Mouse (Mus musculus) adrenal gland, postnatal 14 days (tissue): Measurements from ENCODE around the gene Gm9803. TPM values are rescaled to one million over a fixed set of nuclear protein-coding genes. Genes with fewer than 3 reads are reported as not detected.
A peak's percentile ranks its signal among the peaks of the same experiment; 100 is the strongest.

Experiments
- DNase-seq: peaks from one replicate; pipeline ENCODE4 v3.0.0; 2021; ENCODE audit warnings: mixed read lengths
- total RNA-seq: library from RNA; stranded (reverse); gene quantifications from 2 replicates; pipeline ENCODE4 v1.2.3, GENCODE M21; 2021

Gm9803 gene
- total RNA-seq, 1 experiment from 2014 or later, result 19.7 TPM

DNA sequence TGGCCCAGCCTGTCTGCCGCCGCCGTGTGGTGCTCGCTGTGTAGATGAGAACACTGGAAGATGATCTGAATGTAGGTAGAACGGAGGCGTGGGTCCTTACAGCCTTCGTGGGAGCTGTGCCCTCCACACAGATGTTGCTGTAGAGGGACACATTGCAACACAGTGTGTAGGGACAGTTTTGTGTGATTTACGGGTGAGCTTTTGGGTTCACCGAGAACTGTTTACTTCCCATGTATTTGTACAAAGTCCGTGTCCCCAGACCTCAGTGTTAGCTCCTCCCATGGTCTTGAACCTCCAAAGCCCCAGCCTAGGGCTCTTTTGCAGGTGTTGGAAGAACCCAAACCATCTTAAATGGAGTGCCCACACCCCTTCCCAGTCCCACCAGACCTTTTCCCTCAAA lies 10.9 kb upstream of the Gm9803 start:
- DNase-seq, result no peak

DNA sequence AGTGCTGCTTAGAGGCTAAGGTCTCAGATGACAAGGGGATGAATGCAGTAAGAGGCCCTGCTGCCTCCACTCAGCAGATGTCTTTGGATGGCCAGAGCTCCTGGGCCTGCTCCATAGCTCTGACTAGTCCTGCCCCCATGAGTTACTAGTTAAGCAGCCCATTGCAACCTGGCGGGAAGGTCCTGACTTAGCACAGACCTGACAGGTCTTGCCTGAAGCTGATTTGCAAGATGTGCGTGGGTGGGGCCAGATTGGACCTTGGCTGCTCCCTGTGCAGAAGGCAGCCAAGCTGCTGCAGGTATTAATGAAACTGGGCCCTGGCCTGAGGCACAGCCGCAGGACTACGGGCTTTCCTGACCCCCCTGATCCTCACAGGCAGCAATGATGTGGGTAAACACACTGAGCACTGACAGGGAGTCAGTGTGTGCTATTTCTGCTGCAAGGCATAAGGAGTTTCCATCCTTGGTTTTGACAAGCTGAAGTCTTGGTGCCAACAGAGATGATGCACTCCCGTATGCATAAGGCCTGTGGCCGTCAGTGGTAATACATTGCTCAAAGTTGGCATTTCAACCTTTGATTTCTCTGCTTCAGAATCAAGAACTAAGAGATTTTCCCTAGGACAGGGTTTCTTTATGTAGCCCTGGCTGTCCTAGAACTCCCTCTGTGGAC lies 6.8 kb upstream of the Gm9803 start:
- peak; percentile 14 for DNase-seq

DNA sequence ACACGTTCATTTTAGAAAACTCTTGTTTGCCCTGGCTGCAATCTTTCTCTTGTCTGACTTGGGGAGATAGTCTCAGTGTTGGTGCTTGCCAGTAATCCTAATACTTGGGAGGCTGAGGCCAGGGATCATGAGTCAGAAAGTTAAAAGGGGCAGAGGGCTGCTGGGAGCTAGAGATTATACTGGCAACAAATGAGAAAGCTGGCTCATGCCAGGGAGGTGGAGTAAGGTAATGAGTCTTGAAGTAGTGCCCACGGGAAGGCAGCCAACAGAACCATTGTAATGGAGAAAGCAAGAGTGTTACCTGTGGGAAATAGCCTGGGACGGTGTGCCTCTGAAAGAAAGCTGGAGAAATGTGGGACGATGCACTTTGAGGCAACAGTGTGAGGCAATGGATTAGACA lies 6.0 kb upstream of the Gm9803 start:
- DNase-seq, result peak; percentile 49

DNA sequence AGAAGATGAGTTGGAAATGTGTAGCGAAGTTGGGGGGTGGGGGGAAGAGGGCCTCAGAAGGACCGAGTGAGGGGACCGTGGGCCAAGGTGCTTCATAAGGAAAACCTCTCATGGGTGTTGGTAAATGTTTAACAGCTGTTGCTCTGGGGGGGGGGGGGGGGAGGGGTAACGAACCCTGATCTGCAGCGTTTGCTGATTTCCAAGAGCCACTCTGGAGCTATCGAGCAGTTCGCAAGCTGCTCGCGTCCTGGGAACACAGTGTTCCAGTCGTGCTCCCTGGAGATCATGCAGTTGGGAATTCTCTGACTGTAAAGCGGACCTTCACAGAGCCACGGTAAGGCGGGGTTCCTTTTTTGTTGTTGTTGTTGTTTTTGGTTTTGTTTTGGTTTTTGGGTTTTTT lies 5.5 kb upstream of the Gm9803 start:
- DNase-seq, result peak; percentile 64

DNA sequence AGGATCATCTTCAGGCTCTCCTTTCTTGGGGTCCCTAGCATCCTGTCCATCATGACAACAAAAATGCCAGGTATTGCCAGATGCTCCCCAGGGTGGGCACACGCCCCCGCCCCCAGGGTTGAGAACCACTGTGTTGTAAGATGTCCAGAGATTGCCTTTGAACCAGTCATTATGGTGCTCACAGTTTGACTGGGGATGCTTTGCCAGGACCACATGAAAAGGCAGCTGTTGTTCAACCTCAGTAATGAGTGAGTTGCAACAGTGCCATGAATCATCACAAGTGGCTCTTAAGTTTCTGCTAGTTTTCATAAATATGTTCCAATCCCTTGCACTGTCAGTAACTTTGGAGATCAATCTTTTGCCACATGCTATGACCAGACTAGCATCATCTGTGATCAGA lies 3.9 kb upstream of the Gm9803 start:
- DNase-seq, result no peak

DNA sequence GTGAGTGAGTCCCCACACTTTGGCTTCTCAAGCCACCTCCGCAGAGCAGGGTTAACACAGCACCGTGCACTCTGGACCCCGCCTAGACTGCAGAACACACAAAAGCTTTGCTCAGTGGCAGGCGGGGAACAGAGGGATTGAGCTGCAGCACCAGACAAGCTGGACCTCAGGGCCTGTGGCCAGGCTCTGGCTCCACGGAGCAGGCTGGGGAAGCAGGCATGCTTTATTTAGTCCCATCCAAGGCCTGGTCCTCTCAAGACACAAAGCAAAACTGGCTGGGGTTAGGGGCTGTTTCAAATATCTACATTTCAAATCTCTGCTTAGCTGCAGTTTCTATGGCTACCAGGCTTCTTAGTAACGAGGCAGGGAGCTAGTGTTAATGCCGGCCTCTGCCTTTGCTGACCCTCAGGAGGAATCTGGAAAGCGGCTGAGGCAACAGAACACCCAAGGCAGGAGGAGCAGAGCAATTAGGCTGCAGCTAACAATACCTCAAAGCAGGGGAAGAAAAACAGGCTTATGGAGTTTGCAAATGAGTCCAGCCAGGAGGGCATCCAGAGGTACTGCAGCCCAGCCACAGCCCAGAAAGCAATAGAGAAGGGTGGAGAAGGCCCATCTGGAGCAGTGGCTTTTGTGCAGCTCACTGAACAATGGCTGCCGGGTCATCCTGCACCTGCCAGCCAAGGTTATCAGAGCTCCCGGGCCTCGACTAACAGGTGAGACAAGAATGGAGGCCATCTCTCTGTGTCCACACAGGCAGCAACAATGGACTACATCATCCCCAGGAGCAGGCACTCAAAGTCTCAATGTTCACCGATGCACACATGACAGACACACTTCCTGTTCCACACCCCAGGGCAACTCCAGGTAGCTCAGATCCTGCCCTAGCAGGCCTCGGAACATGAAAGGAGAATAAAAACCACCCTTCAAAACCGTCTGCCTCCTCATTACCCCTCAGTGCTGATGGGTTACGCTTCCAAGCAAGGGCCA lies 3.7 kb downstream of the Gm9803 start:
- no peak for DNase-seq

DNA sequence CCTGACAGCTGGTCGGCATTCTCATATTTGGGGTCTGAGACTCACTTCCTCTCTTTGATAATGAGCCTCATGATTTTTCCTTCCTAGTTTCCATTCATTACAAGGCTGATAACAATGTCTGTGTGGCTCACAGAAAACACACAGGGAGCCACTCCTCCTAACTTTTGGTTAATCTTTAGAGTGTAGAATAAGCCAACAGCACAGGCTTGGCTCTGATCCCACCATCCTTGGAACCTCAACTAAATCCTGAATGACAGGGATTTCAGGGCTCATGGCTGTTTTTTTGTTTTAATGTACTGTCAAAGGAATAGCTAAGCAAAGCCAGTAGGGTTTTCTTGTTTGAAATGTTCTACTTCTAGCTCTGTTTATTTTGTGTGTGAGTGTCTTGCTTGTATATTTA lies 10.5 kb downstream of the Gm9803 start:
- no peak for DNase-seq

DNA sequence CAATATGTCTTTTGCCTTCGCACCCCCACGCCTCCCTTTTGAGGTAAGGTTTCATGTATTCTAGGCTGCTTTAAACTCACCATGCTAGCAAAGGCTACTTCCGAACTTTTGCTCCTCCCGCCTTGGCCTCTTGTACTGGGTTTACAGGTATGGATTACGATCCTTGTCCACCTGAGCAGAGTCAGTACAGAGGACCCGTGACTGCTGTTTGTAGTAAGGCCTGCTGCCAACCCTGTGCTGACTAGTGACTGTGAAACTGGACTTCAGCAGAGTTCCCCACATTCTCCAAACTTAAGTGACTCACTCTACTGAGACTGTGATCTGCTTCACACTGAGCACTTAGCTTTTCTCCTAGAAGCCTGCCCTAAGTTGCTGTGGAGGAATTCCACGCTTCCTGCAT lies 13.8 kb downstream of the Gm9803 start:
- DNase-seq, result no peak

DNA sequence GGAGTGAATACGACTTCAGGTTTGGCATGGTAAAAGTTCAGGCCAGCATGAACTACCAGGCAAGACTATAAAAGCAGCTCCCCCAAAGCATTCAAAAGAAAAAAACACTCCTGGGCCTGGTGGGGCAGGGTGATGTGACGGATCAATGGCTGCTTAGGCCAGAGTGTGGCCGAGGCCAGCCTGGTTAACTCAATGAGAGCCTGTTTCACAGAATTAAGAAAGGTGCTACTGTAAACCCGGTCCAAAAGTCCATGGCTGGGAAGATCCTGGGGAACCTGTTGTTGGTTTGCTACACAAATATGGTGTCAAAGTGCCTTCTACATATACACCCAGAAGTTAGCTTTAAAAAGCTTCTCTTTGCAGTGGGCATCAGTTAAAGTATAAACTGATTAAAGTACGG lies 14.9 kb downstream of the Gm9803 start:
- DNase-seq, result no peak

DNA sequence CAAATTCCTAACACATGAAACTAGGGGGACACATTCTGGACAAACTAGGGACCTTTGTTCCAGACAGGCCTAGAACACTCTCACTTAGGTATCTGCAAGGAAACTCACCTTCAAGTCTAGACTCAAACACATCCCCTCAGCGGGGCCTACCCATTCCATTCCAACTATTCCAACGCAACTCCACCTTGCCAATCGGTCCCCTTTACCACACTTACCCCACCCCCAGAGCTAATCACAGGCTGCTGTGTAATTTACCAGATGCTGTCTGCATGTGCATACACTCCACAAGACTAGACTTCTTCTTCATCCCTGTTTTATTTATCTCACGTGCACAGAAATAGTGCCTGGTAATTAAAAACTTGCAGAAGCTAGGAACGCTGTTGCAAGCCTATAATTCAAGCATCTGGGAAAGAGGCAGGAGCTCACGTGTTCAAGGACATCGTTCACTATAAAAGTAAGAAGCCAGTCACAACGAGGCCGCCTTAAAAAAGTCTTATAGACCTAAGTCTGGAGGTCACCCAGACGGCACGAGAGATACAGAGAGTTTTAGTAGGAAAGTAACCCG lies 15.9 kb downstream of the Gm9803 start:
- DNase-seq, result no peak

DNA sequence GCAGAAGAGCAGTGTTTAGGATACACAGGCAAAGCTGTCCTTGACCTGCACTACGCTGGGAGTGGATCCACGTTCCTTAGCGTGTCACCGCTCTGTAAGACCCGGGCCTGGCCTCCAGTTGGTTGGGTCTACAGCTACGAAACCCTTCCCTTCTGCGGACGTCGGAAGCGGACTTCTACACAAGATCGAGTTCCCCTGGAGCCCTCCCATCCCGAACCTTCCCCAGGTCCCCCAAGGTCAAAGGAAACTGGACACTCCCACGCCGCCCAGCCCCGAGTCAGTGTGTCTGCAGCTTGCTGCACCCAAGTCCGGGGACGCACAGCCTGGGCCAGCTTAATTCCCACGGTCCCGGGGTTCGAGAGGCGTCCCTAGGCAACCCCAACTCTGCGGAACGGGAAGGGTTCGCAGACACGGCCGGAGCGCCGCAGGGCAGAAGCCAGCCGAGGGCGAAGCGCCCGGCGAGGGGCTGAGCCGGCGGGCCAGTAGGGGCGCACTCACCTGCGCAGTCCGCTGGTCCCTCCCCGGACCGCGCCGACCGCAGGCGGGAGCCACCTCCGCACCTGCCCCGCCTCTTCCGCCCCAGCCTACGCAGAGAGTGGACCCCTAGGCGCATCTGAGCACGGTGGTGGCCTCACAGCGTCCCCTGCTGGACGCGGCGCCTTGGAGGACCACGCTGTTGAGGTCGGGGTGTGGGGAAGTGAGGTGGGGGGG lies 16.7 kb downstream of the Gm9803 start, which contains the start of gene 1700021F05Rik:
1700021F05Rik (minus strand) TSS at position 553 of the 711 bp plus-strand sequence.
- peak; percentile 98 for DNase-seq

DNA sequence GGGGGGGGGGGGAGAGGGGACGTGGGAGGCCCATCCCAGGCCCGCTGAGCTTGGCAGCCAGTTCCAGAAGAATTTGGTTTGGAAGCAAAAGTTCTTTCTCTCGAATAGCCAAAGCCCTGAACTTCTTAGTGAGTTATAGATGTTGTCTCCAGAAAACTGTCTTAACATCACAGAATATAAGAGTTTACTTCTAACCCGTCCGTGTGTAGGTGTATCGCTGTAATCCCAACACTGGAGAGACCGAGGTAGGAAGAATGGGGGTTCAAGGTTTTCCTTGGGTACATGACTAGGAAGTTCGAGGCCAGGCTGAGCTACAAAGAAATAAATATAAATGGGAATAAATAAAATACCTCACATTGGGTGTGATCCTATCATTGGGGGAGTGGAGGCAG lies 17.3 kb downstream of the Gm9803 start:
- DNase-seq, result no peak

DNA sequence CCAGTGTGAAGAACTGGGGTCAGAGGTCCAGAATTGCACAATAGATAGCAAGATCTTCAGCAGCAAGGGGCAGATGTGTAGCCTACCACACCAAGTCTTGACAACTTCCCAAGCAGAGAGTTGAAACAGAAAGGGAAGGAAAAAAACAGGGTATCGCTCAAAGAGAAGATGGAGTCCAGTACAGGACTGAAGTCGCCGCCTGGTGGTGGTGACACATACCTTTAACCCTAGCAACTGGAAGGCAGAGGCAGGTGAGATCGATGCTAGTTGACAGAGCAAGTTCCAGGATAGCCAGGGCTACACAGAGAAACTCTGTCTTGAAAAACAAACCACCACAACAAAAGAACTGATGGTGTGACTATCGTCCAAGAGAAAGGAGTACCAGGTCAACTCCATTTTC lies 25.5 kb downstream of the Gm9803 start:
- DNase-seq, result no peak

DNA sequence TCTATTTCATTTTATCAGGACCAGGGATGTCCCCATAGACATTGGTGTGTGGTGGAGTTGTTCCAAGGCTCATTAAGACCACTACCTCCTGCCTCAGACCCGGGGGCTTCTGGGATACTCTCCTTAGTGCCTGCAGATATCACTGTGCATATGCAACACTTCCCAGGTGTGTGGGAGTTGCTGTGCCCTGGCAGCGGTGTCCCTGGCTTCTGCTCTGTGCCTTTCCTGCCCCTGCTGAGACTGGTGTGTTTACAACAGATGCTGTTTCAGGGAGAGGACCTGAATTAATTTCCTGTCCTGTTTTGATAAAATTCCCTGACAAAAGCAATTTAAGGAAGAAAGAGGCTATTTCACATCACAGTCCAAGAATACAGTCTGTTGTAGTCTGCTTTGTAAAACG lies 27.0 kb downstream of the Gm9803 start:
- no peak for DNase-seq

DNA sequence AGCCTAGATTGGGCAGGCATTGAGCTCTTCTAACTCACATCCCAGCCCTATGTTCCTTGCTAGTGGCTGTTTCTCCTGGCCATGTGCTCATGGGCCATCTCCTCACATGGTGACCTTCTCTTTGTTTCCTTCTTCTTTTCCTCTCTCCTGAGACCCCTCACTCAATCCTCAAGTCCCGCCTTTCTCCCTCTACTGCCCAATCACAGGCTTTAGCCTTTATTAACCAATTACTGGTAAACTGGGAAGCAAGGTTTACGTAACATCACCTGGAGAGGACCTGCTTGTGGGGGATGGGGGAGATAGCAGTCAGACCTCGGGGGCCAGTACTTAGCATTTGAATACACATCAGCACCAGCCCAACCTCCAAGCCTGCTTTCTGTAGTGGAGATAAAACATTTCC lies 27.5 kb downstream of the Gm9803 start:
- no peak for DNase-seq

DNA sequence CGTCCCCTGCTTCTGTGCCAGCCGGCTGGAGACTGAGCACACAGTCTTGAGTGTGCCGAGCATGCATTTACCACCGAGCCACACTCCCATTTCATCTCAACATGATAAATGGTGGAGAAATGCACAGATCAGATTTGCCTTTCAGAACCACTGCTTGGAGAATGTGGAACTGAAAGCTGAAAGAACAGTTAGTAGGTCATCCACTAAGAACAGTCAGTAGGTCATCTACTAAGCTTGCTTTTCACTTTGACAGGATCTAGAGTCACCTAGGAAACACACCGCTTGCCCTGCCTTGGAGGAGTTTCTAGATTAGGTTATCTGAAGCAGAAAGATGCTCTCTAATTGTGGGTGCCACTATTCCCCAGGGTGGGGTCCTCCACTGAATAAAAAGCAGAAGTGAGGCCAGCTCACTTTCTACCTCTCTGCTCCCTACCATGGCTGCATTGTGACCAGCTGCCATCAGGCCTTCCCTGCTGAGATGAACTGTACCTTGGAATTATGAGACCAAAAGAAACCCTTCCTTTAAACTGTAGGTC lies 33.8 kb downstream of the Gm9803 start:
- DNase-seq, result no peak

DNA sequence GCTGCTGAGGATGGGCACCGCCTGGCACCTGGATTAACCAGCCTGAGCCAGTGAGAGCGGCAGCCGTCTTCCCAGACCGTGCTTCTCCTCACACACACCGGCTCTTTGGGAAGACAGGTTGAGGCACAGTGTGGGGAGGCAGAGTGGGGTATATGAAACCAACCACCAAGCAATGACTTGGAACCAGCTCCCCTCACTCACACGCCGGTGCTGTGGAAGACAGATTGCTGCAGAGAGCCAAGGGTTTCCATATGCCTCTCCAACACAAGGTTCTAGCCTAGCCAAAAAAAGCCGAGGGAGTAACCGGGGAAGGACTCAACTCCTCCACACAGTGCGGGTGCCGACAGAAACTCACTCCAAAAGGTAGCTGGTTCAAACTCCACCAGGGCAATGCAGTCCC lies 35.4 kb downstream of the Gm9803 start:
- DNase-seq, result no peak

DNA sequence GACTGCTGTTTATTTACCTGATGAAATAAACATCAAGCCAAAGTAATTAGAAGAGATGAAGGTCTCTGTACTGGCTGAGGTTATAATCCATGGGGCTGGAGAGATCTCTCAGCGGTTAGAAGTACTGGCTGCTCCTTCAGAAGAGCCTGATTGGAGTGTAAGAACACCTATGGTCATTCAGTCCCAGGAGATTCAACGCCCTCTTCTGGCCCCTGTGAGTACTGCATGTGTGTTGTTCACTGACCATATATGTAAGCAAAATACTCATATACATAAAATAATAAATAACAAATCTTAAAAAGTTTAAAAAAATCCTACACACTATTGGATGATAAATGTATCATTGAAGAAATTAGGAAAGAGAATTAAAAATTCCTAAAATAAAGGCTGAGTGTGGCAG lies 36.9 kb downstream of the Gm9803 start:
- no peak for DNase-seq

DNA sequence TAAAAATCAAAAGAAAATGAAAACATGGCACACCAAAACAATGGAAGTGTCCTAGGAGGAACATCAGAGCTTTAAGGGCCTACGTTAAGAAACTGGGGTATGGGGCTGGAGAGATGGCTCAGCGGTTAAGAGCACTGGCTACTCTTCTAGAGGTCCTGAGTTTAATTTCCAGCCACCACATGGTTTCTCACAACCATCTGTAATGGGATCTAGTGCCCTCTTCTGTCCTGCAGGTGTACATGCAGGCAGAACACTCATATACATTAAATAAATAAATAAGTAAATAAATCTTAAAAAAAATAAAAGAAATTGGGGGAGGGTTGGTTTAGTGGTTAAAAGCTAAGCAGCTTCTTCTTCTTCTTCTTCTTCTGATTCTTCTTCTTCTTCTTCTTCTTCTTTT lies 37.4 kb downstream of the Gm9803 start:
- no peak for DNase-seq
